Mouse (Mus musculus): ENCODE results near the gene Hoxa10.

DNA sequence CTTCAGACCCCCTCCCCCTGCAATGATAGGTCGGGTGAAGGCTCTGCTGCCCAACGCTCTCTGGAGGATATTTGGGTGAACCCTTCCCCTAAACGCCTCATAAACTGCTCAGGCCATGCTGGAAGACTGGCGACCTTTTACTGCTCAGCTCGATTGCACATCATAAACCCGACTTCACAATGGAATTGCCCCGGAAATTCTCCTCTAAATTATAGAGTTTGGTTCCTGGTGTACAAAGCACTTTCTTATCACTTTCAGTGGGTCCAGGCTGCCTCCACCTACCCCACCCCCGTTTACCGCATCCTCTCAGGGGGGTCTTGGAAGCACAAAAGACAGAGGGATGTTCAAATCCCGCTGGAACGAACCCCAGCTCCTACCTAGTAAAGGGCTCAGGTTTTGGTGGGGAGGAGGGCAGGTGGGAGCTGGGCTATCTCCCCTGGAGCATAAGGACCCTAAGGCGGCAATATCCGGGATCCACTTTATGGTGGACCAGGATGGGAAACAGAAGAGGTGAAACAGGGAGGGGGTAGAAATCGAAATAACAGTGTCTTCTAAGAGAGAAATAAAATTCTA lies 21.9 kb downstream of the Hoxa10 start:
- TF ChIP-seq POLR2A (IDR thresholded peaks at IDR 0.05; ENCODE audit: low read depth, low read length), result no peak
- no peak for TF ChIP-seq CTCF (IDR thresholded peaks at IDR 0.05; ENCODE audit: borderline replicate concordance, insufficient read depth, low read length)

Data from embryonic fibroblast, embryonic 13.5 days (primary cell).